Mouse (Mus musculus): ENCODE measurements around the gene Ybx2. TPM values are rescaled to one million over a fixed set of nuclear protein-coding genes. Genes with fewer than 3 reads are reported as not detected.

The Ybx2 gene
- 7.1 and 7.3 TPM in 2 replicates for polyA plus RNA-seq (2014; fragmentation: Nextera tagmentation; extraction: Ambion mirVana)

GRCm38 (mm10) chr11:69935137-69935879 lies at the start of gene Ybx2:
Gene Ybx2 (plus strand): TSS chr11:69935796.
- Histone ChIP-seq H3K4me2 (replicated peaks) (peak within 1 kb of the TSS; percentile 99), H3K9ac (peak within 1 kb of the TSS; percentile 63), H3K27me3 (ENCODE audit: control insufficient read depth, insufficient read depth, low read length) (peaks cover 36% of the 10 kb centered on the region), H3K4me3 (replicated peaks; ENCODE audit: low read length) (peak within 1 kb of the TSS; percentile 61), H3K9me3 (ENCODE audit: control insufficient read depth, low read length) (no peaks in the 10 kb centered on the region), H3K27ac (no peak within 1 kb of the TSS), H3K4me1 (replicated peaks; ENCODE audit: control insufficient read depth, insufficient read depth, low read length) (no peaks in the 10 kb centered on the region; the same call in 1 of the 2 replicates), H3K36me3 (replicated peaks; ENCODE audit: control insufficient read depth, insufficient read depth) (no peaks in the 10 kb centered on the region)
- 2% methylated on average over 54 of the region's 62 CpGs for WGBS
- peak; percentile 90 for DNase-seq (ENCODE audit: low spot score)
- peak; percentile 95 for ATAC-seq (ENCODE audit: low FRiP score)

GRCm38 (mm10) chr11:69886907-69887635 lies 48.5 kb upstream of the Ybx2 start:
- H3K4me2 ChIP-seq (replicated peaks) = no peak overlapping the region
- no peak for ATAC-seq (ENCODE audit: low FRiP score)
- H3K4me3 ChIP-seq (replicated peaks; ENCODE audit: low read length) = no peak overlapping the region
- no peak overlapping the region for H3K27ac ChIP-seq
- H3K27me3 ChIP-seq (ENCODE audit: control insufficient read depth, insufficient read depth, low read length) = peaks cover 4% of the 10 kb centered on the region; the same call in 1 of the 2 replicates
- no peak overlapping the region for H3K9ac ChIP-seq
- DNase-seq (ENCODE audit: low spot score) = no peak
- H3K9me3 ChIP-seq (ENCODE audit: control insufficient read depth, low read length) = no peaks in the 10 kb centered on the region
- H3K4me1 ChIP-seq (replicated peaks; ENCODE audit: control insufficient read depth, insufficient read depth, low read length) = no peaks in the 10 kb centered on the region
- H3K36me3 ChIP-seq (replicated peaks; ENCODE audit: control insufficient read depth, insufficient read depth) = no peaks in the 10 kb centered on the region
- 75% methylated on average over 8 of the region's 8 CpGs for WGBS

GRCm38 (mm10) chr11:69891482-69891881 lies 44.1 kb upstream of the Ybx2 start:
- no peaks in the 10 kb centered on the region for H3K27me3 ChIP-seq (ENCODE audit: control insufficient read depth, insufficient read depth, low read length)
- H3K36me3 ChIP-seq (replicated peaks; ENCODE audit: control insufficient read depth, insufficient read depth) = no peaks in the 10 kb centered on the region
- H3K9ac ChIP-seq = no peak overlapping the region
- no peaks in the 10 kb centered on the region for H3K4me1 ChIP-seq (replicated peaks; ENCODE audit: control insufficient read depth, insufficient read depth, low read length)
- 67% methylated on average over 4 of the region's 4 CpGs for WGBS
- ATAC-seq (ENCODE audit: low FRiP score) (no peak), DNase-seq (ENCODE audit: low spot score) (no peak)
- H3K4me3 ChIP-seq (replicated peaks; ENCODE audit: low read length) = no peak overlapping the region
- H3K27ac ChIP-seq = no peak overlapping the region
- H3K9me3 ChIP-seq (ENCODE audit: control insufficient read depth, low read length) = no peaks in the 10 kb centered on the region
- no peak overlapping the region for H3K4me2 ChIP-seq (replicated peaks)

GRCm38 (mm10) chr11:69894671-69895070 lies 40.9 kb upstream of the Ybx2 start:
- DNase-seq (ENCODE audit: low spot score) = no peak
- H3K9me3 ChIP-seq (ENCODE audit: control insufficient read depth, low read length) = no peaks in the 10 kb centered on the region
- no peak overlapping the region for H3K4me3 ChIP-seq (replicated peaks; ENCODE audit: low read length)
- H3K27ac ChIP-seq = no peak overlapping the region
- no peaks in the 10 kb centered on the region for H3K36me3 ChIP-seq (replicated peaks; ENCODE audit: control insufficient read depth, insufficient read depth)
- H3K4me1 ChIP-seq (replicated peaks; ENCODE audit: control insufficient read depth, insufficient read depth, low read length) = peaks cover 12% of the 10 kb centered on the region
- H3K27me3 ChIP-seq (ENCODE audit: control insufficient read depth, insufficient read depth, low read length) = no peaks in the 10 kb centered on the region
- WGBS = 82% methylated on average over 5 of the region's 5 CpGs
- H3K9ac ChIP-seq = no peak overlapping the region
- H3K4me2 ChIP-seq (replicated peaks) = no peak overlapping the region
- no peak for ATAC-seq (ENCODE audit: low FRiP score)

GRCm38 (mm10) chr11:69895291-69895690 lies 40.3 kb upstream of the Ybx2 start, which contains the start of gene Acap1:
Gene Acap1 (minus strand): TSS chr11:69895539.
- H3K4me3 ChIP-seq (replicated peaks; ENCODE audit: low read length) = no peak within 1 kb of the TSS
- WGBS = 78% methylated on average over 4 of the region's 4 CpGs
- H3K9ac ChIP-seq = no peak within 1 kb of the TSS
- H3K27ac ChIP-seq = no peak within 1 kb of the TSS
- H3K36me3 ChIP-seq (replicated peaks; ENCODE audit: control insufficient read depth, insufficient read depth) = no peaks in the 10 kb centered on the region
- H3K4me1 ChIP-seq (replicated peaks; ENCODE audit: control insufficient read depth, insufficient read depth, low read length) = peaks cover 16% of the 10 kb centered on the region
- DNase-seq (ENCODE audit: low spot score) (no peak), ATAC-seq (ENCODE audit: low FRiP score) (no peak)
- no peak within 1 kb of the TSS for H3K4me2 ChIP-seq (replicated peaks)
- H3K27me3 ChIP-seq (ENCODE audit: control insufficient read depth, insufficient read depth, low read length) = no peaks in the 10 kb centered on the region
- no peaks in the 10 kb centered on the region for H3K9me3 ChIP-seq (ENCODE audit: control insufficient read depth, low read length)

GRCm38 (mm10) chr11:69899870-69900269 lies 35.7 kb upstream of the Ybx2 start:
- peak overlapping the region; percentile 98 for H3K4me2 ChIP-seq (replicated peaks)
- peak overlapping the region; percentile 99 for H3K9ac ChIP-seq
- H3K36me3 ChIP-seq (replicated peaks; ENCODE audit: control insufficient read depth, insufficient read depth) = peaks cover 13% of the 10 kb centered on the region
- 28% methylated on average over 4 of the region's 4 CpGs for WGBS
- peak overlapping the region; percentile 99 for H3K27ac ChIP-seq
- H3K27me3 ChIP-seq (ENCODE audit: control insufficient read depth, insufficient read depth, low read length) = no peaks in the 10 kb centered on the region
- peaks cover 29% of the 10 kb centered on the region for H3K4me1 ChIP-seq (replicated peaks; ENCODE audit: control insufficient read depth, insufficient read depth, low read length)
- no peaks in the 10 kb centered on the region for H3K9me3 ChIP-seq (ENCODE audit: control insufficient read depth, low read length)
- DNase-seq (ENCODE audit: low spot score) = no peak
- ATAC-seq (ENCODE audit: low FRiP score) = no peak
- H3K4me3 ChIP-seq (replicated peaks; ENCODE audit: low read length) = peak overlapping the region; percentile 93

GRCm38 (mm10) chr11:69900471-69901405 lies 34.9 kb upstream of the Ybx2 start, which contains the start of the genes 2810408A11Rik and Neurl4:
Gene 2810408A11Rik (minus strand): TSS chr11:69900987.
Gene Neurl4 (plus strand): TSS chr11:69901072.
- H3K27ac ChIP-seq = peak within 1 kb of the TSS; percentile 99
- WGBS = under 1% methylated on average over 38 of the region's 38 CpGs
- H3K4me1 ChIP-seq (replicated peaks; ENCODE audit: control insufficient read depth, insufficient read depth, low read length) = peaks cover 29% of the 10 kb centered on the region
- H3K9me3 ChIP-seq (ENCODE audit: control insufficient read depth, low read length) = no peaks in the 10 kb centered on the region
- peaks cover 22% of the 10 kb centered on the region for H3K36me3 ChIP-seq (replicated peaks; ENCODE audit: control insufficient read depth, insufficient read depth)
- DNase-seq (ENCODE audit: low spot score) (peak; percentile 91), ATAC-seq (ENCODE audit: low FRiP score) (peak; percentile 92)
- H3K27me3 ChIP-seq (ENCODE audit: control insufficient read depth, insufficient read depth, low read length) = no peaks in the 10 kb centered on the region
- H3K9ac ChIP-seq = peak within 1 kb of the TSS; percentile 99
- peak within 1 kb of the TSS; percentile 93 for H3K4me3 ChIP-seq (replicated peaks; ENCODE audit: low read length)
- H3K4me2 ChIP-seq (replicated peaks) = peak within 1 kb of the TSS; percentile 98

- WGBS = under 1% methylated on average over 42 of the region's 42 CpGs
- ATAC-seq (ENCODE audit: low FRiP score) (peak; percentile 83), DNase-seq (ENCODE audit: low spot score) (peak; percentile 95)
- Histone ChIP-seq H3K36me3 (replicated peaks; ENCODE audit: control insufficient read depth, insufficient read depth) (peaks cover 29% of the 10 kb centered on the region), H3K9ac (peak overlapping the region; percentile 99), H3K4me1 (replicated peaks; ENCODE audit: control insufficient read depth, insufficient read depth, low read length) (peaks cover 29% of the 10 kb centered on the region), H3K27ac (peak overlapping the region; percentile 99), H3K9me3 (ENCODE audit: control insufficient read depth, low read length) (no peaks in the 10 kb centered on the region), H3K27me3 (ENCODE audit: control insufficient read depth, insufficient read depth, low read length) (no peaks in the 10 kb centered on the region), H3K4me2 (replicated peaks) (peak overlapping the region; percentile 98), H3K4me3 (replicated peaks; ENCODE audit: low read length) (peak overlapping the region; percentile 93)
These were observed 34.2 kb upstream of the Ybx2 start for GRCm38 (mm10) chr11:69901406-69901846.
